Mouse (Mus musculus) limb, embryonic 14.5 days (tissue): ENCODE results near the gene Cnih2. TPM values are rescaled to one million over a fixed set of nuclear protein-coding genes. Genes with fewer than 3 reads are reported as not detected.

Experiments used
- ATAC-seq: fragments of 200-750 bp; cut with Nextera tagmentation; 2 replicates; pipeline ENCODE4 v1.8.0; 2017; ENCODE audit warnings: low read depth, moderate number of reproducible peaks, moderate TSS enrichment; ENCODE audit not compliant: low FRiP score
- DNase-seq: peaks from one replicate; pipeline ENCODE4 v3.0.0-alpha.2; 2015; ENCODE audit warnings: low spot score
- H3K27ac ChIP-seq: fragments of 300-500 bp; sonication (generic); replicated peaks from 2 replicates; pipeline ENCODE4 v1.5.1; 2014; ENCODE audit warnings: low read depth, mild to moderate bottlenecking, low read length, moderate library complexity, mixed read lengths
- H3K27me3 ChIP-seq: fragments of 300-500 bp; sonication (generic); 2 replicates; pipeline ENCODE4 v1.6.1; 2014; ENCODE audit warnings: low read length, mixed read lengths; ENCODE audit not compliant: control insufficient read depth, insufficient read depth
- H3K36me3 ChIP-seq: fragments of 300-500 bp; sonication (generic); 2 replicates; pipeline ENCODE4 v1.6.1; 2014; ENCODE audit warnings: mild to moderate bottlenecking, low read length, moderate library complexity, mixed read lengths; ENCODE audit not compliant: control insufficient read depth, insufficient read depth
- H3K4me1 ChIP-seq: fragments of 300-500 bp; sonication (generic); 2 replicates; pipeline ENCODE4 v1.6.1; 2014; ENCODE audit warnings: antibody characterized with exemption, low read length, mixed read lengths; ENCODE audit not compliant: control insufficient read depth, insufficient read depth
- H3K4me2 ChIP-seq: fragments of 300-500 bp; sonication (generic); replicated peaks from 2 replicates; pipeline ENCODE4 v1.6.1; 2014; ENCODE audit warnings: low read depth, mild to moderate bottlenecking, low read length, moderate library complexity; ENCODE audit not compliant: severe bottlenecking
- H3K4me3 ChIP-seq: fragments of 300-500 bp; sonication (generic); replicated peaks from 2 replicates; pipeline ENCODE4 v1.5.1; 2014; ENCODE audit warnings: low read length
- H3K9ac ChIP-seq: fragments of 300-500 bp; sonication (generic); 2 replicates; pipeline ENCODE4 v1.6.1; 2014; ENCODE audit warnings: mild to moderate bottlenecking, low read depth, low read length, moderate library complexity; ENCODE audit not compliant: severe bottlenecking
- H3K9me3 ChIP-seq: fragments of 300-500 bp; sonication (generic); 2 replicates; pipeline ENCODE4 v1.6.1; 2016; ENCODE audit warnings: low read length; ENCODE audit not compliant: control insufficient read depth
- POLR2A ChIP-seq: fragments of 200-500 bp; IDR thresholded peaks from 2 replicates; pipeline ENCODE4 v1.8.0; 2012; ENCODE audit warnings: inconsistent platforms, mild to moderate bottlenecking, moderate library complexity, borderline replicate concordance; ENCODE audit not compliant: insufficient read depth, insufficient read length; ENCODE audit errors: extremely low read depth
- WGBS: fragments of 180-500 bp; shearing (Covaris S2); extraction: QIAGEN DNeasy Blood & Tissue Kit; methylation state at CpG from one replicate; pipeline ENCODE4 v1.1.7; 2014; 5-methylcytosine and 5-hydroxymethylcytosine counted together
- polyA plus RNA-seq, 2 experiments: library from polyadenylated mRNA; depleted of rRNA in 1 of 2; stranded (reverse) in 1 of 2; unstranded in 1 of 2; fragments of >200 nt; fragmentation: Nextera tagmentation in 1 of 2; extraction: Ambion mirVana in 1 of 2; gene quantifications; 2 replicates each; pipeline versions ENCODE4 v1.2.1 to v1.2.3; 2012 to 2014

The Cnih2 gene
- polyA plus RNA-seq, 2 experiments, result 40.5 to 40.8 TPM

DNA sequence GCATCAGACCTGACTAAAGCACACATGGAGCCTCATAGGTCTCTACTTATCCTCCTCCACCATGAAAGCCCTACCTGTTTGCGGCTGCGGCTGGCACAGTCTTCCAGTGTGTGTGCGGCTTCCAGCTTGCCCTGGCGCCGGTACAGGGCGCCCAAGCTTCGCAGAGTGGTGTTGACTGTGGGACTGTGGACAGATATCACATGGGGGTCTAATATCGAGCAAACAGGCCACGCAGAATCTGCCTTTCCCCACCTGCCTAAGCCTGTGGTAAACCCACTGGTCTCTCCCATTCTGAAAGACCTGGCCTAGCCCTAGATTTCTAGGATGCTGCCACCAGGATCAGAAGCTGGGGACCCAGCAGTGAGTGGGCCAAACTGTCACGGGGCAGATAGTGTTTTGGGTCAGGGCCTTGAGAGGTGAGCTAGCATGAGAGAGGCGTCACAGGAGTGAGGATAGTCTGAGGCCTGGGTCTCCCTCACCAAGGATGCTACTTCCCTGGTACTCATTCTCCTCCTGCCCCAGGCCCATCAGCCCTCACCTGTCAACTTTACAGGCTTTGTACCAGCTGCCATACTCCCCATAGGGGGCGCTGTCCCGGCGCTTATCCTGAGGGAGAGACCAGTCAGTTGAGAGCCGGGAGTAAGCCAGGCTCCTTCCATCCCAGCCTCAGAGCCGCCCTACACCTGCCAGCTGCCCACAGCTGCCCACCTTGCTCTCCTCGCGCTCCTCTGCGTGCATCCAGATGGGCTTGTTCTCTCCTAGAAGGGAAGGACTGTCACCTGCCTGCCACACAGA lies 11.5 kb upstream of the Cnih2 start:
- Histone ChIP-seq H3K36me3 (peaks cover 69% of the 10 kb centered on the region), H3K4me3 (no peak overlapping the region), H3K27ac (no peak overlapping the region), H3K27me3 (no peaks in the 10 kb centered on the region), H3K4me2 (no peak overlapping the region), H3K9ac (no peak overlapping the region), H3K4me1 (peaks cover 9% of the 10 kb centered on the region), H3K9me3 (no peaks in the 10 kb centered on the region)
- no peak for TF ChIP-seq POLR2A
- ATAC-seq (no peak), DNase-seq (no peak)
- 74% methylated on average over 19 of the region's 19 CpGs for WGBS

DNA sequence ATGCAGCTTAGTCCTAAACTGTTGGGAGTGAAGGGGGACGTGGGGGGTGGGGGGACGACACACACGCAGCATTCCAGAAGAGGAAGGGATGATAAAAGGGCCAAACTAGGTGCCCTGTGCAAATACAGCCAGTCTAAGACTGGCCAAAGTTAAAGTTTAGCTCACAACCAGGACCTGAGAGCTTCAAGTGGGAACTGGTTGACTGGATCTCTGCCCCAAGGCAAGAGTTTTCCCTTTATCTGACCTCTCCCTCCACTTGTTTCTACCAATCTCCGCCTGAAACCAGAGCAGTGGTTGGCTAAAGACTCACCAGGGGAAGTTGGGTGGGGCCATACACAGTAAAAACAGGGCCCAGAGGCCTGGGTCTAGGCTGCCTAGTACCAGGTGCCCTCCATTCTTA lies 10.4 kb upstream of the Cnih2 start:
- Histone ChIP-seq H3K4me2 (no peak overlapping the region), H3K36me3 (peaks cover 76% of the 10 kb centered on the region), H3K9me3 (no peaks in the 10 kb centered on the region), H3K9ac (no peak overlapping the region), H3K4me1 (peaks cover 9% of the 10 kb centered on the region), H3K27me3 (no peaks in the 10 kb centered on the region), H3K27ac (no peak overlapping the region), H3K4me3 (no peak overlapping the region)
- 63% methylated on average over 4 of the region's 4 CpGs for WGBS
- ATAC-seq (no peak), DNase-seq (no peak)
- no peak for TF ChIP-seq POLR2A

DNA sequence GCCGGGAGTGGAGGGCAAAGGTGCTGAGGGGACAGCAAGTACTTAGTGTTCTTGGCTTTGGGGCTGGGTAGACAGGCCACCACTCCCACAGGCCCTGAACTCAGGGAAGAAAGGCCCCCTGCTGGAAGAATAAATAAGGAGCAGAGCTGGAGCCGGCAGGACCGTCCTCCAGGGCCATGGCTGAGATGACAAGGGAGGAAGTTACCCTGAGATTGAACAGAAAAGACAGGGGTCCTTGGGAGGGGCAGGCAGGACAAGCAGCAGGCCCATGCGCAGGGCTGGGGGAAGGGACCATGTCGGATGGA lies 9.9 kb upstream of the Cnih2 start:
- Histone ChIP-seq H3K27me3 (no peaks in the 10 kb centered on the region), H3K4me2 (no peak overlapping the region), H3K27ac (no peak overlapping the region), H3K4me3 (no peak overlapping the region), H3K9ac (no peak overlapping the region), H3K4me1 (peaks cover 9% of the 10 kb centered on the region), H3K9me3 (no peaks in the 10 kb centered on the region), H3K36me3 (peaks cover 76% of the 10 kb centered on the region)
- TF ChIP-seq POLR2A, result no peak
- DNase-seq, result no peak
- 32% methylated on average over 5 of the region's 5 CpGs for WGBS
- ATAC-seq, result no peak

DNA sequence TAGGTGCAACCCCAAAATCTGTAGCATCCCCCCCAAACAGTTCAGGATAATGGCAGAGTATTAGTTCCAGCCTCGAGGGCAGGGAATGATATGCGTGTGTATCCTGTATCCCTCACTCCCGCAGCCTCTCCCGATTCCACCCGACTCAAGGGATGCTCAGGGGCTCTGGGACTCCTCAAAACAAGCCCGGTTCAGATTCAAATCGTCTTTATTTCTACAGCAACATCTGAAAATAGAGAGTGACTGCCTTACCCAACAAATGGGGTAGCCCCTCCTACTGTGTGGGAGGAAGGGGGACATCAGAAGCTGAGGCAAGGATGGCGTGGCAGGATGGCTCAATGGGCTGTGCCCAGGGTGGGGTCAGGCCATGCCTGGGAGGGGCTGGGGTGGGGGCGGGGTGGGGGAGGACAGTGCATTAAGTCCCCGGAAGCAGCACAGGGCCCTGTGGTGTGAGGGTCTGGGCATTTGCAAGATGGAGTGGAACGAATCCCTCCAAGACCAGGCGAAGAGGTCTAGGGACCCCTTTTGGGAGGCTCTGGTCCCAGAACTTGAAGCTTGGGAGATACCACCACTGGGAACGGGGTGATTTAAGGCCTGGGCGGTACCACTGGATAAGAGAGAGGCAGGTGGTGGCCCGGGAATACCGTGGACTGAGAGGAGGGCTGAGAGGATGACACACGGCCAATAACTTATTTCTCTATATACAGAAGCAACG lies 9.4 kb upstream of the Cnih2 start:
- no peaks in the 10 kb centered on the region for H3K27me3 ChIP-seq
- peaks cover 77% of the 10 kb centered on the region for H3K36me3 ChIP-seq
- H3K9me3 ChIP-seq, result no peaks in the 10 kb centered on the region
- no peak for DNase-seq
- ATAC-seq, result no peak
- 74% methylated on average over 18 of the region's 18 CpGs for WGBS
- H3K4me1 ChIP-seq, result peaks cover 9% of the 10 kb centered on the region
- no peak overlapping the region for H3K27ac ChIP-seq
- no peak overlapping the region for H3K9ac ChIP-seq
- no peak for TF ChIP-seq POLR2A
- H3K4me3 ChIP-seq, result no peak overlapping the region
- H3K4me2 ChIP-seq, result no peak overlapping the region

DNA sequence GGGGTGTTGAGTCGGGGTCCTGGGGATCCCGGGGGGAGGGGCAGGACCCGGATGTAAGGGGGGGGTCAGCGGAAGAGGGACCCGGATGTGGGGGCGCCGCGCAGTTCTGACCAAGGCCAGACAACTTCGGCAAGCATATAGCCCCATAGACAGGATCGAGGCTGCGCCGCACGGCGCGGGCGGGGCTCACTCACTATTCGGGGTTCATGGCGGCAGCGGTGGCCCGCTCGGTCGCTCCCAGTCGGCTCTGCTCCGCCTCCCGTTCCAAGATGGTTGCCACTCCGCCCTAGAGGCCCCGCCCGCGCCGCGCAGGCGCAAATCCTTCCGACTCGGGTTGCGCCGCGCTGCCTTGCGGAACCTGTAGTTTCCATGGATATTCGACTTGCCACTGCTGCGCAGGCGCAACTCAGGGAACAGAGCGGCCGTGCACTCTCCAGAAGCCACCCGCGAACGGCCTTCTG lies 8.4 kb upstream of the Cnih2 start, which contains the start of gene Rab1b:
Gene Rab1b, minus strand, starts transcription at position 342 of the 461 bp plus-strand sequence.
- Histone ChIP-seq H3K4me1 (peaks cover 9% of the 10 kb centered on the region), H3K4me2 (peak within 1 kb of the TSS; percentile 94), H3K27ac (peak within 1 kb of the TSS; percentile 97), H3K9me3 (no peaks in the 10 kb centered on the region), H3K4me3 (peak within 1 kb of the TSS; percentile 80), H3K27me3 (no peaks in the 10 kb centered on the region), H3K9ac (peak within 1 kb of the TSS; percentile 88), H3K36me3 (peaks cover 77% of the 10 kb centered on the region)
- WGBS, result 0% methylated on average over 38 of the region's 46 CpGs
- TF ChIP-seq POLR2A, result 0 out of 2 replicates have a peak, but pooled peaks have one; percentile 50
- ATAC-seq (peak; percentile 98), DNase-seq (peak; percentile 98)
